Mouse (Mus musculus) ZHBTc4 (cell line): ENCODE measurements around the gene Gm3594.
A peak's percentile ranks its signal among the peaks of the same experiment; 100 is the strongest.
"Not testable (repeated sequence)": the region's sequence is repeated elsewhere in the genome, so short reads cannot be mapped to it uniquely, and the experiment has no call there.

ENCODE experiments used
- DNase-seq: peaks from one replicate; pipeline ENCODE4 v3.0.0-alpha.2; 2011; ENCODE audit warnings: low read depth, low spot score

The Gm3594 gene

DNA sequence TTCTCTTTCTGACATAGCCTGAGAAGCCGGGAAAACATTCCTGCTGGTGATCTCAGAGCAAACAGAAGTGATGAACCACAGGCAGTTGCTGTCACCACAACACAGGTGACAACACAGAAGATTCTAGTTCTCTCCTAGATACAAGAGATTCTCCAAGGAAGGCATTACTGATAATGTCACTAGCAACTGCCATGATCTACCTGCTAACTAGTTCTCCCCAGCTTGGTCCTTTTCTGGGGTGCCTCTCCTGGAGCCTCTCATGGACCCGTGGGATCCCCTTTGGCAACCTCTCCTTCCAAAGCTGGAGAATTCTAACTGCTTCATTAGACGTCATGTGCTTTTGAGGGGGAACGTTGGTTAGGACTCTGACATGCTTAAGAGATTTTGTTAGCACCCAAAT is at the start of gene Gm3594:
TSS of gene Gm3594 (minus strand) at position 101 of the 400 bp plus-strand sequence.
- DNase-seq, result not testable (repeated sequence)

- not testable (repeated sequence) for DNase-seq
These were observed 41.9 kb upstream of the Gm3594 start for GRCm38 (mm10) chr14:6486331-6486730.

DNA sequence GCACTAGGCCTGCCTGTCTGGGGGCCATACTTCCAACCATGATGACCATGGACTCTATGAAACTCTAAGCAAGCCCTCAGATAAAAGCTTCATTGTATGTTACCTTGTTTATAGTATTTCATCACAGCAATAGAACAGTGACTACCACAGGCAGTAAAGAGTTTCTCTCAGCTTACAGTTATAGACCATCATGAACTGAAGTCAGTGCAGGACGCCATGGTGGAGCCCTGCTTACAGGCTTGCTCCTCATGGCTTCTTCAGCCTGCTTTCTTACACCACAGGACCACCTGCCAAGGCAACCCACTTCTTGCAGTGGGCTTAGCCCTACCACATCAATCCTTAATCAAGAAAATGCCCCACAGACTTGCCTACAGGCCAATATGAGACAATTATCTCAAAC is 41.1 kb upstream of the Gm3594 start:
- not testable (repeated sequence) for DNase-seq

- DNase-seq, result peak; percentile 22
These were observed 37.7 kb upstream of the Gm3594 start for GRCm38 (mm10) chr14:6482126-6482525.

- DNase-seq, result not testable (repeated sequence)
These were observed 27.4 kb upstream of the Gm3594 start for GRCm38 (mm10) chr14:6471856-6472255.

DNA sequence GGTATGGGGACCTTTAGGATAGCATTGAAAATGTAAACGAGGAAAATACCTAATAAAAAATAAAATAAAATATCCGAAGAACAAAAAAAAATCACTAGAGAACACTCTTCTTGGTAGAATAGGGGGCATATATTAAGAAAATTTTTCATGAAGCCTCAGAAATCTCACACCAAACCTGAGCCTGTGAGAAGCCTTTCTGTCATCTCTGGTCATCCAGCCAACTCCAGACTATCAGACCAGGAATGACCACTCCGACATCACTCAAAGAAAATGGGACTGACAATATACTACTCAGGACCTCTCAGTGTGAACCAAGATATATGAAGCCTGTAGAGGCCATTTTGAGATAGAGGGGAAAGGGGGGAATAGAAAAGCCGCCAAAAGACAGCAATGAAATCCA is 3.6 kb downstream of the Gm3594 start:
- not testable (repeated sequence) for DNase-seq

GRCm38 (mm10) chr14:6440206-6440605 is 4.2 kb downstream of the Gm3594 start:
- DNase-seq, result not testable (repeated sequence)

DNA sequence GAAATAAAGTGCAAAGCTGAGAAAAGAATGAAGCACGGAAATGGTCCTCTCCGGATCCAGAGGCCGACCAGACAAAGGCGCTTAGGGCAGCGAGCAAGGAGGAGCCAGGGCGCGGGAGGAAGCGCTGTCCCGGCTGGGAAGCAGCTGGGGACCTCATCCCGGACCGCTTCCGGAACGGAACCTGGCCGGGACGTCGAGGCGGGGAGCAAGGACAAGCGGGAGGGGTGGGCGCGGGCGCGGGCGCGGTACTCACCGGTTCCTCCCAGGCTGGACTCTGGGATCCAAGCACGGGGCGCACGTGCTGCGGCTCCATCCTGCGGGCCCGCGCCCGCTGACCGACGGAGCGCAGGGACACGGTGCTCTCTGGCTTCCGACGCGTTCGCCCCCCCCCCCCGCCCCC is 17.6 kb downstream of the Gm3594 start:
- not testable (repeated sequence) for DNase-seq

GRCm38 (mm10) chr14:6426353-6426752 is 18.1 kb downstream of the Gm3594 start:
- DNase-seq, result not testable (repeated sequence)

GRCm38 (mm10) chr14:6412382-6412781 is 32.0 kb downstream of the Gm3594 start, which contains the start of gene Gm3591:
Gene Gm3591, minus strand, starts transcription at chr14:6412482.
- DNase-seq, result not testable (repeated sequence)

- not testable (repeated sequence) for DNase-seq
These were observed 54.2 kb downstream of the Gm3594 start, which contains the start of gene Gm16440 for GRCm38 (mm10) chr14:6390219-6390618. Gene Gm16440, minus strand, starts transcription at chr14:6390319.
